Mouse (Mus musculus): ENCODE measurements around the gene Pdyn. TPM values are rescaled to one million over a fixed set of nuclear protein-coding genes. Genes with fewer than 3 reads are reported as not detected.

The Pdyn gene
- not detected for polyA plus RNA-seq (2017; shearing (Covaris generic))

GRCm38 (mm10) chr2:129699484-129700158, at the start of gene Pdyn:
Gene Pdyn (minus strand): TSS chr2:129699844.

Other genes starting within 250 kb of the Pdyn start
- not detected for gene F830045P16Rik, start 163.2 kb downstream of the Pdyn start, polyA plus RNA-seq (2017; shearing (Covaris generic))
- not detected for gene Sirpa, start 107.0 kb downstream of the Pdyn start, polyA plus RNA-seq (2017; shearing (Covaris generic))
- gene Stk35, start 100.7 kb upstream of the Pdyn start, polyA plus RNA-seq (2017; shearing (Covaris generic)), result 3.5 TPM

Data from naive thymus-derived CD4-positive, alpha-beta T cell, adult 5 months (primary cell).